Mouse (Mus musculus) c-Kit-positive CD71-negative TER-119-negative erythroid progenitor cells, embryonic 14.5 days (primary cell): ENCODE measurements around the gene Xbp1.
A peak's percentile ranks its signal among the peaks of the same experiment; 100 is the strongest.
"Not testable (repeated sequence)": the region's sequence is repeated elsewhere in the genome, so short reads cannot be mapped to it uniquely, and the experiment has no call there.

ENCODE experiments used
- DNase-seq: peaks from one replicate; pipeline ENCODE4 v3.0.0-alpha.2; 2013; ENCODE audit warnings: low read depth

Xbp1 gene

GRCm38 (mm10) chr11:5520412-5521265 lies at the start of gene Xbp1:
Xbp1 (plus strand) TSS chr11:5520659.
- DNase-seq: peak; percentile 85

GRCm38 (mm10) chr11:5474130-5474529 lies 46.3 kb upstream of the Xbp1 start:
- peak; percentile 68 for DNase-seq

GRCm38 (mm10) chr11:5475556-5476118 lies 44.8 kb upstream of the Xbp1 start:
- not testable (repeated sequence) for DNase-seq

- no peak for DNase-seq
Measured at GRCm38 (mm10) chr11:5476806-5477205, 43.7 kb upstream of the Xbp1 start.

- no peak for DNase-seq
Measured at GRCm38 (mm10) chr11:5478193-5478592, 42.3 kb upstream of the Xbp1 start.

GRCm38 (mm10) chr11:5478831-5479230 lies 41.6 kb upstream of the Xbp1 start:
- no peak for DNase-seq

- DNase-seq: no peak
Measured at GRCm38 (mm10) chr11:5482581-5482980, 37.9 kb upstream of the Xbp1 start.

GRCm38 (mm10) chr11:5485193-5486011 lies 35.1 kb upstream of the Xbp1 start:
- peak; percentile 89 for DNase-seq

GRCm38 (mm10) chr11:5489433-5489832 lies 31.0 kb upstream of the Xbp1 start:
- DNase-seq: not testable (repeated sequence)

GRCm38 (mm10) chr11:5490989-5491656 lies 29.3 kb upstream of the Xbp1 start:
- DNase-seq: no peak

- DNase-seq: no peak
Measured at GRCm38 (mm10) chr11:5491912-5492311, 28.5 kb upstream of the Xbp1 start.

- no peak for DNase-seq
Measured at GRCm38 (mm10) chr11:5493869-5494268, 26.6 kb upstream of the Xbp1 start.

- no peak for DNase-seq
Measured at GRCm38 (mm10) chr11:5495286-5495832, 25.1 kb upstream of the Xbp1 start.

- no peak for DNase-seq
Measured at GRCm38 (mm10) chr11:5495906-5496305, 24.6 kb upstream of the Xbp1 start.

GRCm38 (mm10) chr11:5496559-5497248 lies 23.8 kb upstream of the Xbp1 start:
- DNase-seq: no peak

- DNase-seq: no peak
Measured at GRCm38 (mm10) chr11:5498422-5498821, 22.0 kb upstream of the Xbp1 start.

GRCm38 (mm10) chr11:5498931-5499661 lies 21.4 kb upstream of the Xbp1 start:
- no peak for DNase-seq

GRCm38 (mm10) chr11:5499961-5500644 lies 20.4 kb upstream of the Xbp1 start:
- DNase-seq: no peak

- DNase-seq: no peak
Measured at GRCm38 (mm10) chr11:5500903-5501741, 19.3 kb upstream of the Xbp1 start.
